ENCODE assay signal across 8 mouse cellular contexts in genomic region chr9:77751091-77751521, GRCm38 (mm10). TPM values are rescaled to one million over a fixed set of nuclear protein-coding genes. Genes with fewer than 3 reads are reported as not detected.
A peak's percentile ranks its signal among the peaks of the same experiment; 100 is the strongest.
DNase-seq lines count a peak whose midpoint lies in the region; ATAC-seq and TF ChIP-seq lines count a peak whose summit lies in the region.

No protein-coding gene starts in this region.

- peaks cover 8% of the 10 kb centered on the region for H3K4me1 ChIP-seq in thymus, adult 2 months (replicated peaks; ENCODE audit: control insufficient read depth, insufficient read depth, low read length)
- peaks cover 16% of the 10 kb centered on the region for H3K4me1 ChIP-seq in intestine, embryonic 14.5 days (replicated peaks; ENCODE audit: control insufficient read depth, insufficient read depth, low read length)
- H3K4me1 ChIP-seq in midbrain, embryonic 16.5 days (ENCODE audit: control insufficient read depth, insufficient read depth, low read length), result peaks cover 19% of the 10 kb centered on the region

- DNase-seq in frontal cortex, adult 2 months (ENCODE audit: extremely low spot score in 1 of 2, low spot score in 1 of 2), result no peak
- DNase-seq in thymus, adult 2 months, result no peak
- DNase-seq in thymus, postnatal 10 days (ENCODE audit: low spot score in 2 of 2), result no peak
- DNase-seq in intestine, embryonic 14.5 days (ENCODE audit: low spot score), result no peak
- no peak for DNase-seq in adrenal gland, adult 2 months
- no peak for DNase-seq in right cerebral cortex, postnatal 36 days (ENCODE audit: low spot score in 2 of 2)

- TF ChIP-seq POLR2A in thymus, adult 2 months (IDR thresholded peaks at IDR 0.05; ENCODE audit: control insufficient read depth, extremely low read depth, insufficient read depth, low read length, poor library complexity), result no peak

- no peaks in the 10 kb centered on the region for H3K9me3 ChIP-seq in intestine, embryonic 14.5 days (ENCODE audit: control insufficient read depth, low read length)
- no peaks in the 10 kb centered on the region for H3K9me3 ChIP-seq in midbrain, embryonic 16.5 days (replicated peaks; ENCODE audit: control insufficient read depth, low read length, poor library complexity, severe bottlenecking)

- H3K4me3 ChIP-seq in thymus, adult 2 months (ENCODE audit: control insufficient read depth, insufficient read depth, low read length), result peak overlapping the region; percentile 73
- peak overlapping the region; percentile 61 for H3K4me3 ChIP-seq in intestine, embryonic 14.5 days (ENCODE audit: low read depth, low read length)
- H3K4me3 ChIP-seq in midbrain, embryonic 16.5 days (ENCODE audit: low read depth, low read length), result peak overlapping the region; percentile 73

- H3K4me2 ChIP-seq in intestine, embryonic 14.5 days (ENCODE audit: low read length), result peak overlapping the region; percentile 86
- peak overlapping the region; percentile 73 for H3K4me2 ChIP-seq in midbrain, embryonic 16.5 days (ENCODE audit: low read length)

- H3K27me3 ChIP-seq in thymus, adult 2 months (ENCODE audit: control insufficient read depth, insufficient read depth, low read length), result no peaks in the 10 kb centered on the region
- H3K27me3 ChIP-seq in intestine, embryonic 14.5 days (replicated peaks; ENCODE audit: control insufficient read depth, insufficient read depth, low read length), result no peaks in the 10 kb centered on the region
- no peaks in the 10 kb centered on the region for H3K27me3 ChIP-seq in midbrain, embryonic 16.5 days (ENCODE audit: control insufficient read depth, insufficient read depth, low read depth, low read length)

- under 1% methylated on average over 12 of the region's 12 CpGs for WGBS in thymus, adult 2 months
- WGBS in intestine, embryonic 14.5 days, result under 1% methylated on average over 12 of the region's 12 CpGs
- WGBS in midbrain, embryonic 16.5 days, result under 1% methylated on average over 12 of the region's 12 CpGs

- no peak for TF ChIP-seq CTCF in thymus, adult 2 months (IDR thresholded peaks at IDR 0.05; ENCODE audit: borderline replicate concordance, control insufficient read depth, extremely low read depth, insufficient read depth, low read length, poor library complexity)

- peak overlapping the region; percentile 56 for H3K9ac ChIP-seq in intestine, embryonic 14.5 days (ENCODE audit: low read length)
- H3K9ac ChIP-seq in midbrain, embryonic 16.5 days (ENCODE audit: low read depth, low read length), result peak overlapping the region; percentile 73

- no peaks in the 10 kb centered on the region for H3K36me3 ChIP-seq in thymus, adult 2 months (ENCODE audit: control insufficient read depth, insufficient read depth, low read length)
- no peaks in the 10 kb centered on the region for H3K36me3 ChIP-seq in intestine, embryonic 14.5 days (ENCODE audit: control insufficient read depth, insufficient read depth, low read length)
- H3K36me3 ChIP-seq in midbrain, embryonic 16.5 days (ENCODE audit: control insufficient read depth, insufficient read depth, low read length), result no peaks in the 10 kb centered on the region

- peak overlapping the region; percentile 22; the same call in 1 of the 2 replicates for H3K27ac ChIP-seq in thymus, adult 2 months (ENCODE audit: control insufficient read depth, insufficient read depth, low read length)
- peak overlapping the region; percentile 80 for H3K27ac ChIP-seq in intestine, embryonic 14.5 days (ENCODE audit: low read depth)
- peak overlapping the region; percentile 88 for H3K27ac ChIP-seq in midbrain, embryonic 16.5 days (ENCODE audit: low read length)

- ATAC-seq in frontal cortex, adult (ENCODE audit: low TSS enrichment), result peak; percentile 42; the same call in 1 of the 2 replicates
- ATAC-seq in intestine, embryonic 14.5 days (replicated peaks; ENCODE audit: low FRiP score, low TSS enrichment, low read depth), result no peak
- peak; percentile 25 for ATAC-seq in midbrain, embryonic 16.5 days

RNA-seq across cellular contexts. Expression of gene Gclc, which starts 3.2 kb away (rescaled TPM):
- polyA plus RNA-seq in frontal cortex, adult 2 months (2012; rRNA removed), result 36.7 and 39.4 TPM in 2 replicates
- polyA plus RNA-seq in thymus, adult 2 months (2012; rRNA removed), result 24.7 and 26.6 TPM in 2 replicates
- 15.3 and 16.4 TPM in 2 replicates for polyA plus RNA-seq in intestine, embryonic 14.5 days (2014; fragmentation: Nextera tagmentation; extraction: Ambion mirVana)
- polyA plus RNA-seq in midbrain, embryonic 16.5 days (2015; fragmentation: Nextera tagmentation; extraction: Ambion mirVana), result 15.1 and 15.4 TPM in 2 replicates
- 10 to 100 TPM; 35.8 to 44.5 TPM for total RNA-seq in adrenal gland, adult 2 months (2021)
- 13.3 and 14.5 TPM in 2 replicates for polyA plus RNA-seq in adrenal gland, adult 2 months (2012; rRNA removed)

Comparison
In these comparisons a context has a peak if more than half of its experiments do, and no peak if none do; other contexts are left out.
1. H3K27ac ChIP-seq: peak in every context shown above with its lines; median percentile 88 in midbrain, embryonic 16.5 days; 80 in intestine, embryonic 14.5 days; 22 in thymus, adult 2 months.